Mouse (Mus musculus) intestine, embryonic 16.5 days (tissue): ENCODE data around the gene Zzz3. TPM values are rescaled to one million over a fixed set of nuclear protein-coding genes. Genes with fewer than 3 reads are reported as not detected.
A peak's percentile ranks its signal among the peaks of the same experiment; 100 is the strongest.

Experiments
- ATAC-seq: fragments of 200-750 bp; cut with Nextera tagmentation; 2 replicates; pipeline ENCODE4 v1.8.0; 2017; ENCODE audit warnings: moderate TSS enrichment, moderate library complexity
- H3K27ac ChIP-seq: fragments of 300-500 bp; sonication (generic); 2 replicates; pipeline ENCODE4 v1.5.1; 2014; ENCODE audit warnings: mild to moderate bottlenecking, low read length
- H3K27me3 ChIP-seq: fragments of 300-500 bp; sonication (generic); replicated peaks from 2 replicates; pipeline ENCODE4 v1.6.1; 2014; ENCODE audit warnings: low read length, control low read depth, mixed read lengths; ENCODE audit not compliant: control insufficient read depth, insufficient read depth
- H3K36me3 ChIP-seq: fragments of 300-500 bp; sonication (generic); 2 replicates; pipeline ENCODE4 v1.6.1; 2014; ENCODE audit warnings: low read length, control low read depth; ENCODE audit not compliant: control insufficient read depth, insufficient read depth
- H3K4me1 ChIP-seq: fragments of 300-500 bp; sonication (generic); 2 replicates; pipeline ENCODE4 v1.6.1; 2014; ENCODE audit warnings: low read length, control low read depth, mixed read lengths; ENCODE audit not compliant: control insufficient read depth, insufficient read depth
- H3K4me2 ChIP-seq: fragments of 300-500 bp; sonication (generic); 2 replicates; pipeline ENCODE4 v1.6.1; 2014; ENCODE audit warnings: low read depth, low read length, control low read depth
- H3K4me3 ChIP-seq: fragments of 300-500 bp; sonication (generic); 2 replicates; pipeline ENCODE4 v1.5.1; 2014; ENCODE audit warnings: mild to moderate bottlenecking, low read length
- H3K9ac ChIP-seq: fragments of 300-500 bp; sonication (generic); 2 replicates; pipeline ENCODE4 v1.6.1; 2014; ENCODE audit warnings: low read depth, low read length
- H3K9me3 ChIP-seq: fragments of 300-500 bp; sonication (generic); 2 replicates; pipeline ENCODE4 v1.6.1; 2016; ENCODE audit warnings: low read length, control low read depth; ENCODE audit not compliant: control insufficient read depth
- WGBS: fragments of 180-500 bp; shearing (Covaris S2); extraction: QIAGEN DNeasy Blood & Tissue Kit; methylation state at CpG from one replicate; pipeline ENCODE4 v1.1.7; 2014; 5-methylcytosine and 5-hydroxymethylcytosine counted together
- polyA plus RNA-seq: library from polyadenylated mRNA; unstranded; fragments of >200 nt; fragmentation: Nextera tagmentation; extraction: Ambion mirVana; gene quantifications from 2 replicates; pipeline ENCODE4 v1.2.1, GENCODE M21; 2015

Zzz3 gene
- polyA plus RNA-seq, 1 experiment from 2014 or later: 30.7 TPM

- Histone ChIP-seq H3K9ac (no peak overlapping the region; the same call in 1 of the 2 replicates), H3K27ac (0 out of 2 replicates have a peak overlapping the region, but pooled peaks have one; percentile 19), H3K36me3 (no peaks in the 10 kb centered on the region), H3K4me1 (peaks cover 3% of the 10 kb centered on the region; the same call in 1 of the 2 replicates), H3K27me3 (no peaks in the 10 kb centered on the region), H3K9me3 (no peaks in the 10 kb centered on the region), H3K4me3 (peak overlapping the region; percentile 39), H3K4me2 (peak overlapping the region; percentile 60)
- WGBS: 2% methylated on average over 12 of the region's 16 CpGs
- ATAC-seq: peak; percentile 86
These were observed 83.5 kb downstream of the Zzz3 start for GRCm38 (mm10) chr3:152478599-152479435.

DNA sequence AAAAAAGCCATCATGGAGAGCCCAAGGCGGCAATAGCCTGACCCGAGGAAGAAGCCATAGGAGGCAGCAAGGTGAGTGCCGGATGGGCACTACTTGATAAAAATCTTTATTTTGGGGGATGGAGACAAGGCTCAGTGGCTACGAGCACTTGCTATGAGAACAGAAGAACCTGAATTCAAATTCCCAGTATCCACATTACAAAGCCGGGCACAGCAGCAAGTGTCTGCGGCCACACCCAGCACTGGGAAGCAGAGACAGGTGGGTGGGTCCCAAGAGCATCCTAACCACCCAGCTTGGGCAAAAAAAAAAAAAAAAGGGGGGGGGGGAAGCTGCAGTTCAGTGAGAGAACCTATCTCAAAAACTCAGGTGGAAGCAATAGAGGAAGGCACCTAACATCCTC is 85.1 kb downstream of the Zzz3 start:
- Histone ChIP-seq H3K36me3 (no peaks in the 10 kb centered on the region), H3K27ac (no peak overlapping the region), H3K4me3 (no peak overlapping the region), H3K4me1 (peaks cover 6% of the 10 kb centered on the region; the same call in 1 of the 2 replicates), H3K9ac (no peak overlapping the region), H3K9me3 (no peaks in the 10 kb centered on the region), H3K27me3 (no peaks in the 10 kb centered on the region), H3K4me2 (no peak overlapping the region)
- 96% methylated on average over 6 of the region's 6 CpGs for WGBS
- ATAC-seq: no peak

DNA sequence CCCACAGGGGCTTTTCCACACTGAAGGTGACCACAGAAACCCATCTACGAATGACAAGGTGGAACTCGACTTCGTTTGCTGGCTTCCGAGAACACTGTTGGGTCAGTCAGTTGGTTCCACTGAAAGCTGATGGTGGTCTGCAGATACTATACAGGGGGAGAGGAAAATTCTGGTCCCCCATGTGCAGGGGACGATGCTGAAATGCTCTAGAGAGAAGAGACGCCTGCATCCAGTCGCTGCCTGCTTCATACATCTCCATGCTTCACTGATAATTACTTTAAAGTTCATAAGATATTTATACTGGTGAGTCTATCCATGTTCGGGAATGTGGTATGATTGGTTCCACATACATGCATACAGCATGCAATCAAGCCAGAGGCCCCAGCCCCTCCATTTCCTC is 86.9 kb downstream of the Zzz3 start:
- H3K36me3 ChIP-seq: no peaks in the 10 kb centered on the region
- 0 out of 2 replicates have a peak, but pooled peaks cover 5% of the 10 kb centered on the region for H3K9me3 ChIP-seq
- no peak for ATAC-seq
- H3K27me3 ChIP-seq: no peaks in the 10 kb centered on the region
- 82% methylated on average over 8 of the region's 8 CpGs for WGBS
- no peak overlapping the region for H3K4me2 ChIP-seq
- no peak overlapping the region for H3K27ac ChIP-seq
- no peak overlapping the region for H3K4me3 ChIP-seq
- peaks cover 6% of the 10 kb centered on the region; the same call in 1 of the 2 replicates for H3K4me1 ChIP-seq
- H3K9ac ChIP-seq: no peak overlapping the region

DNA sequence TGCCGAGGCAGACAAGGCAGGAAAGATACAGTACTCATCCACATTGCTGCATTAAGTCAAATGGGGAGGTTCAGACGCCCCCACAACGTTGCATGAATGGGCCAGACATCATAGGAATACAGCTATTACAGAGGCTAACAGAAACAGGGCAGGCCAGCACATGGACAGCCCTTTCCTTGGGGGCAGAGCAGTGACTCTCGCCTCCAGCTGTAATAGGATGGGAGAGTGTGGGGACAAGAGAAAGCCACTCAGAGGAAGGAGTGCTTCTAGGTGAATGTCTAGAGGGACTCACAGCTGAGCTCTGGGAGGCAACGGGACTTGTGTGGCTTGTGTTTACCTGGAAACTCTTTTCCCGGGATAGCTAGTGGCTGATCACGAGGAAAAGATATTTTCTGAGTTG is 88.5 kb downstream of the Zzz3 start:
- no peak overlapping the region; the same call in 1 of the 2 replicates for H3K27ac ChIP-seq

GRCm38 (mm10) chr3:152484206-152484605 is 88.9 kb downstream of the Zzz3 start:
- Histone ChIP-seq H3K27me3 (no peaks in the 10 kb centered on the region), H3K9me3 (0 out of 2 replicates have a peak, but pooled peaks cover 5% of the 10 kb centered on the region), H3K4me2 (no peak overlapping the region), H3K4me1 (peaks cover 6% of the 10 kb centered on the region; the same call in 1 of the 2 replicates), H3K9ac (no peak overlapping the region), H3K36me3 (no peaks in the 10 kb centered on the region), H3K4me3 (no peak overlapping the region), H3K27ac (no peak overlapping the region)
- peak; percentile 33; the same call in 1 of the 2 replicates for ATAC-seq
- WGBS: 38% methylated on average over 6 of the region's 6 CpGs

More for the DNA sequence above, 88.5 kb downstream of the Zzz3 start:
- H3K4me1 ChIP-seq: peaks cover 6% of the 10 kb centered on the region; the same call in 1 of the 2 replicates
- 34% methylated on average over 7 of the region's 7 CpGs for WGBS
- no peak overlapping the region for H3K4me3 ChIP-seq
- ATAC-seq: no peak
- no peak overlapping the region for H3K9ac ChIP-seq
- H3K9me3 ChIP-seq: 0 out of 2 replicates have a peak, but pooled peaks cover 5% of the 10 kb centered on the region
- H3K4me2 ChIP-seq: no peak overlapping the region
- no peaks in the 10 kb centered on the region for H3K27me3 ChIP-seq
- no peaks in the 10 kb centered on the region for H3K36me3 ChIP-seq

- Histone ChIP-seq H3K27me3 (no peaks in the 10 kb centered on the region), H3K36me3 (no peaks in the 10 kb centered on the region), H3K27ac (no peak overlapping the region), H3K4me3 (no peak overlapping the region), H3K4me1 (peaks cover 8% of the 10 kb centered on the region; the same call in 1 of the 2 replicates), H3K9me3 (0 out of 2 replicates have a peak, but pooled peaks cover 5% of the 10 kb centered on the region), H3K9ac (no peak overlapping the region), H3K4me2 (no peak overlapping the region)
- no peak for ATAC-seq
- WGBS: 83% methylated on average over 4 of the region's 4 CpGs
These were observed 93.7 kb downstream of the Zzz3 start for GRCm38 (mm10) chr3:152488964-152489363.

DNA sequence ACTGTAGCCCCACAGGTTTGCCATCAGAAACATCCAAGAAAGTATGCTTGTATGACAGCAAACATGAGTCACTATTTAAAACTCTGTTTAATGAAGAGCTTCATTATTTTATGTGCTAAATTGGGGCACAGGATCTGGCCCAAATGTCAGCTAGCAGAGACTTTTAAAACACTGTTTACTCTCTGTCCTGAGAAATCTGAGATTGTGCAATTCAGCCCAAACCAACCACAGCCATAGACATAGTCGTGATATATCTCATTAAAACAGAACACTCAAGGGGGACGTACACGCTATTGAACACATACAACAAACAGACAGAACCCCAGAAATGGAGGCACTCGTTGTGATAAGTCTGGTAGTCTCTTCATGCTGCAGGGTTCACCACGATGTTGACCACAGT is 95.2 kb downstream of the Zzz3 start:
- 85% methylated on average over 5 of the region's 5 CpGs for WGBS
- no peak for ATAC-seq

DNA sequence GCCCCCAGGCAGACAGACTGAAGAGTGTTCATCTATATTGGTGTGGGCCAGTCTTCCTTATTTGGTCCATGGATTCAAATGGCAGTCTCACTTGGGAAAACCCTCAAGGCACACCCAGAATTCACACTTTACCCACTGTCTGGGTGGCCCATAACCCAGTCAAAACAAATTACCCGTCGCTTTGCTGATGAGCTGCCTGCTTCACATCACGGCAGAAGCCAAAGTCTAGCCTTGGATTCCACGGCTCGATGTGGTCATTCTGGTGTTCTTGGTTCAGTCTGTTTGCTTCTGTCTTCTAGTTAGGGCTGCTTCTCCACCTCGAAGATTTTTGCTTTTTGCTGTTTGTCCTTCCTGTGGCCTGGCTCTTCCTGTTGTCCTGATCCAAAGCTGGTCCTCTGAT is 97.0 kb downstream of the Zzz3 start:
- Histone ChIP-seq H3K4me3 (no peak overlapping the region), H3K4me1 (0 out of 2 replicates have a peak, but pooled peaks cover 7% of the 10 kb centered on the region), H3K27ac (no peak overlapping the region), H3K9me3 (no peaks in the 10 kb centered on the region), H3K9ac (no peak overlapping the region), H3K36me3 (no peaks in the 10 kb centered on the region), H3K4me2 (no peak overlapping the region), H3K27me3 (no peaks in the 10 kb centered on the region)
- no peak for ATAC-seq
- whole genome bisulfite sequencing: 73% methylated on average over 6 of the region's 6 CpGs

More for the DNA sequence above, 95.2 kb downstream of the Zzz3 start:
- Histone ChIP-seq H3K4me2 (no peak overlapping the region), H3K4me1 (0 out of 2 replicates have a peak, but pooled peaks cover 7% of the 10 kb centered on the region), H3K27ac (no peak overlapping the region), H3K9me3 (0 out of 2 replicates have a peak, but pooled peaks cover 5% of the 10 kb centered on the region), H3K4me3 (no peak overlapping the region), H3K27me3 (no peaks in the 10 kb centered on the region), H3K36me3 (no peaks in the 10 kb centered on the region), H3K9ac (no peak overlapping the region)

DNA sequence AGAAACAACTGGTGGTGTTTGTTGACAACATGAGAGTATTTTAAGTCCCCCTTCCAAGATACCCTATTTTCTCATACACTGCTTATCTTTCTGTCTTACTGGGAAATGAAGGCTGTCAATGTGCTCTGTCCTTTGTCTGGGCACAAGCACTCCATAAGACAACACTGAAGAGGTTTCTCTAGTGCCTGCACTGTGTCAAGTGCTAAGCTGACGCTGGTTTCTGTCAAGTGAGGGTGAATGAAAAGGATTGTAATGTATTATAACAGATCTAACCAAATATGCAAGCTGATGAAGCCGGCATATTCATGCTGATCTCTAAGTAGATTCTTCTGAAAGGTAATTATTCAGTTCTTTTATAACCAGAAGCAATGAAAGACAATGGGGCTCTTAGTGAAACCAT is 98.5 kb downstream of the Zzz3 start:
- Histone ChIP-seq H3K4me1 (0 out of 2 replicates have a peak, but pooled peaks cover 7% of the 10 kb centered on the region), H3K9me3 (no peaks in the 10 kb centered on the region), H3K4me3 (no peak overlapping the region), H3K27me3 (no peaks in the 10 kb centered on the region), H3K9ac (no peak overlapping the region), H3K4me2 (no peak overlapping the region), H3K36me3 (no peaks in the 10 kb centered on the region), H3K27ac (no peak overlapping the region)
- WGBS: 45% methylated on average over 2 of the region's 2 CpGs
- ATAC-seq: no peak
